Mouse (Mus musculus) spleen, adult 2 months (tissue): ENCODE data around the gene Atp1b1. TPM values are rescaled to one million over a fixed set of nuclear protein-coding genes. Genes with fewer than 3 reads are reported as not detected.

ENCODE experiments used
- DNase-seq, 2 experiments: peaks; one replicate each; pipeline versions ENCODE4 v3.0.0 to v3.0.0-alpha.2; 2012 to 2021; ENCODE audit warnings: low spot score in 2 of 2, low read depth in 1 of 2
- H3K27ac ChIP-seq: fragments of 200-500 bp; 2 replicates; pipeline ENCODE4 v1.5.1; 2012; ENCODE audit warnings: low read length, inconsistent platforms; ENCODE audit not compliant: insufficient read depth
- H3K27me3 ChIP-seq: fragments of 200-500 bp; 2 replicates; pipeline ENCODE4 v1.6.1; 2012; ENCODE audit warnings: mild to moderate bottlenecking, moderate library complexity, low read length, inconsistent platforms; ENCODE audit not compliant: control insufficient read depth, insufficient read depth
- H3K36me3 ChIP-seq: fragments of 200-500 bp; 2 replicates; pipeline ENCODE4 v1.6.1; 2012; ENCODE audit warnings: mild to moderate bottlenecking, low read length, inconsistent platforms; ENCODE audit not compliant: control insufficient read depth, insufficient read depth
- H3K4me1 ChIP-seq: fragments of 200-500 bp; 2 replicates; pipeline ENCODE4 v1.6.1; 2011; ENCODE audit warnings: inconsistent platforms; ENCODE audit not compliant: control insufficient read depth, insufficient read depth, insufficient read length
- H3K4me3 ChIP-seq: fragments of 200-500 bp; 2 replicates; pipeline ENCODE4 v1.5.1; 2011; ENCODE audit warnings: mild to moderate bottlenecking, inconsistent platforms; ENCODE audit not compliant: insufficient read depth, insufficient read length; ENCODE audit errors: extremely low read depth
- CTCF ChIP-seq: fragments of 200-500 bp; IDR thresholded peaks from 2 replicates; pipeline ENCODE4 v1.5.1; 2011; ENCODE audit warnings: mild to moderate bottlenecking, inconsistent platforms; ENCODE audit not compliant: insufficient read depth, insufficient read length, insufficient replicate concordance; ENCODE audit errors: extremely low read depth
- POLR2A ChIP-seq: fragments of 200-500 bp; IDR thresholded peaks from 2 replicates; pipeline ENCODE4 v1.6.1; 2011; ENCODE audit warnings: low read depth, low read length, inconsistent platforms
- WGBS: fragments of 180-500 bp; shearing (Covaris S2); methylation state at CpG from one replicate; pipeline ENCODE4 v1.1.7; 2018; 5-methylcytosine and 5-hydroxymethylcytosine counted together
- polyA plus RNA-seq: library from polyadenylated mRNA; depleted of rRNA; stranded (reverse); fragments of >200 nt; gene quantifications from 2 replicates; pipeline ENCODE4 v1.2.3, GENCODE M21; 2012; rRNA removed

Gene Atp1b1
- polyA plus RNA-seq = 11.2 and 12.1 TPM in 2 replicates

- H3K27me3 ChIP-seq = no peaks in the 10 kb centered on the region
- DNase-seq = peak; percentile 67 to 84
- TF ChIP-seq CTCF (no peak), POLR2A (peak; percentile 88)
- H3K4me3 ChIP-seq = peak within 1 kb of the TSS; percentile 92
- H3K4me1 ChIP-seq = peaks cover 15% of the 10 kb centered on the region; the same call in 1 of the 2 replicates
- no peaks in the 10 kb centered on the region for H3K36me3 ChIP-seq
- under 1% methylated on average over 31 of the region's 35 CpGs for WGBS
- peak within 1 kb of the TSS; percentile 89 for H3K27ac ChIP-seq
These were observed at the start of gene Atp1b1 for GRCm38 (mm10) chr1:164458245-164458613. TSS of gene Atp1b1 (minus strand) at chr1:164458355.

DNA sequence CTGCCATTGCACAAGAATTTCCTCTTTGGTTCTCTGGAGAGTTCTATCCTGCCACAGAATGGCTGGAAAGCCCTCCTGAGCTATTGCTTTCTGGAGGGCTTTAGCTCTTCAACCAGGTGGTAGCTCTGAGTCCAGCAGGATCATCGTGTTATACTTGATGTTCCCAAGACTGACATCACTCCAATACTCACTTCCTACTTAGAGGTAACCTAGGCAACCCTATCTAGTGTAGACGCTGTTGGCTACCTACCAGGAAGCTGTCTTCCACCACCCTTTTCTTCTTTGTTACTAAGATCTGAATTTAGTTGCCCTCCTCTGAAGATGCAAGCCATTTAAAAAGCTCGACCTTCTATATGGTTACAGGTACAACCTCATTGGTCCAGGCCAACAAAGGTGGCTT is 46.9 kb upstream of the Atp1b1 start:
- Histone ChIP-seq H3K27ac (0 out of 2 replicates have a peak overlapping the region, but pooled peaks have one; percentile 16), H3K4me3 (no peak overlapping the region), H3K27me3 (no peaks in the 10 kb centered on the region), H3K4me1 (peaks cover 15% of the 10 kb centered on the region; the same call in 1 of the 2 replicates), H3K36me3 (no peaks in the 10 kb centered on the region)
- TF ChIP-seq CTCF (no peak), POLR2A (no peak)
- no peak for DNase-seq
- WGBS = 66% methylated on average over 3 of the region's 3 CpGs

- DNase-seq = peak; percentile 21 to 47
- Histone ChIP-seq H3K36me3 (no peaks in the 10 kb centered on the region), H3K4me3 (peak overlapping the region; percentile 31; the same call in 1 of the 2 replicates), H3K27ac (peak overlapping the region; percentile 76), H3K4me1 (peaks cover 15% of the 10 kb centered on the region; the same call in 1 of the 2 replicates), H3K27me3 (no peaks in the 10 kb centered on the region)
- no peak for TF ChIP-seq POLR2A
- TF ChIP-seq CTCF = no peak
- 44% methylated on average over 8 of the region's 8 CpGs for WGBS
These were observed 45.1 kb upstream of the Atp1b1 start for GRCm38 (mm10) chr1:164503140-164503730.

- no peak for TF ChIP-seq CTCF
- 87% methylated on average over 7 of the region's 7 CpGs for WGBS
These were observed 44.1 kb upstream of the Atp1b1 start for GRCm38 (mm10) chr1:164502231-164502630.

GRCm38 (mm10) chr1:164494741-164495512 is 36.8 kb upstream of the Atp1b1 start:
- Histone ChIP-seq H3K36me3 (no peaks in the 10 kb centered on the region), H3K4me3 (no peak overlapping the region), H3K27me3 (no peaks in the 10 kb centered on the region), H3K4me1 (no peaks in the 10 kb centered on the region), H3K27ac (no peak overlapping the region)
- 74% methylated on average over 8 of the region's 8 CpGs for WGBS
- TF ChIP-seq CTCF (no peak), POLR2A (no peak)
- peak in 1 of 2 experiments; percentile 18 for DNase-seq

More at GRCm38 (mm10) chr1:164502231-164502630, 44.1 kb upstream of the Atp1b1 start:
- Histone ChIP-seq H3K27me3 (no peaks in the 10 kb centered on the region), H3K4me3 (no peak overlapping the region), H3K27ac (no peak overlapping the region), H3K36me3 (no peaks in the 10 kb centered on the region), H3K4me1 (peaks cover 15% of the 10 kb centered on the region; the same call in 1 of the 2 replicates)
- DNase-seq = no peak

DNA sequence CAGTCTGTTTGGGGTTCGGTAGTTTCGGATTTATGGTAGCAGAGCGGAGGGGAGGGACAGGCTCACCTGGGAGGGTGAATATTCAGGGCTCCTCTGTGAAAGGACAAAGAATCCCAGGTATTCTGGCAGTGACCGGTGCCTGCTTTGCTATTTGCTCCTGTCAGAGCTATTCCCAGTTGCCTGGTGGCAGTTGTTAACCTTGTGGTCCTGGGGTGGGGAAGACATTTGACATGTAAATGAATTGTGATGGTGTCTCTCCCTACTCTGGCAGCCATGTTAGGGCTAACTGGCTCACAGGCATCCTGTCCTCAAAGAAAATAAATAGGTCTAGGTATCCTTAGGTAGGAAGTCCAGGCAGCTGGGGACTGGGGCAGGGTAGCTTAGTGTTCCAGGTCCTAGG is 36.1 kb upstream of the Atp1b1 start:
- DNase-seq = no peak
- no peak for TF ChIP-seq CTCF
- TF ChIP-seq POLR2A = no peak
- no peak overlapping the region for H3K27ac ChIP-seq
- WGBS = 94% methylated on average over 4 of the region's 4 CpGs
- no peaks in the 10 kb centered on the region for H3K36me3 ChIP-seq
- no peak overlapping the region for H3K4me3 ChIP-seq
- no peaks in the 10 kb centered on the region for H3K4me1 ChIP-seq
- H3K27me3 ChIP-seq = no peaks in the 10 kb centered on the region
